19 mouse cellular contexts compared by ENCODE assay signal in genomic region chr8:76998276-76998675, GRCm38 (mm10).
"Had no signal": no experiment of that assay in that cellular context is flagged by ENCODE, and none has a peak within 500 bp of the region (broad histone marks: within the 10 kb centered on the region; RNA-seq: fewer than 3 reads in every experiment).

No protein-coding gene starts in this region.

- H3K27me3 ChIP-seq: midbrain, embryonic 12.5 days; neural tube, embryonic 13.5 days; neural tube, embryonic 15.5 days had no signal

- H3K27ac ChIP-seq: midbrain, embryonic 10.5 days; midbrain, embryonic 12.5 days; neural tube, embryonic 13.5 days; neural tube, embryonic 15.5 days had no signal

- H3K4me3 ChIP-seq: midbrain, embryonic 10.5 days; midbrain, embryonic 12.5 days; myocyte; neural tube, embryonic 13.5 days; neural tube, embryonic 15.5 days had no signal

- H3K4me1 ChIP-seq: midbrain, embryonic 10.5 days; midbrain, embryonic 12.5 days; neural tube, embryonic 13.5 days; neural tube, embryonic 15.5 days had no signal

- DNase-seq: lung, adult 18-20 months; lung, embryonic 14.5 days; lung, postnatal 10 days; lung, postnatal 4 days; midbrain, embryonic 14.5 days; retina, postnatal 1 day; right cerebral cortex, adult 18-20 months; right cerebral cortex, postnatal 25 days; right cerebral cortex, postnatal 4 days; spleen, adult 18-20 months; thymus, adult 2 months; thymus, postnatal 25 days; thymus, postnatal 4 days had no signal

- H3K9me3 ChIP-seq: midbrain, embryonic 10.5 days; midbrain, embryonic 12.5 days; neural tube, embryonic 15.5 days had no signal

- ATAC-seq: midbrain, embryonic 16.5 days had no signal

- H3K4me2 ChIP-seq: lung, embryonic 14.5 days; midbrain, embryonic 12.5 days; neural tube, embryonic 13.5 days; neural tube, embryonic 15.5 days had no signal

- H3K9ac ChIP-seq: lung, embryonic 14.5 days; midbrain, embryonic 12.5 days; neural tube, embryonic 13.5 days; neural tube, embryonic 15.5 days had no signal

- H3K36me3 ChIP-seq: midbrain, embryonic 10.5 days; midbrain, embryonic 12.5 days; neural tube, embryonic 13.5 days; neural tube, embryonic 15.5 days had no signal
